In the genomic region with DNA sequence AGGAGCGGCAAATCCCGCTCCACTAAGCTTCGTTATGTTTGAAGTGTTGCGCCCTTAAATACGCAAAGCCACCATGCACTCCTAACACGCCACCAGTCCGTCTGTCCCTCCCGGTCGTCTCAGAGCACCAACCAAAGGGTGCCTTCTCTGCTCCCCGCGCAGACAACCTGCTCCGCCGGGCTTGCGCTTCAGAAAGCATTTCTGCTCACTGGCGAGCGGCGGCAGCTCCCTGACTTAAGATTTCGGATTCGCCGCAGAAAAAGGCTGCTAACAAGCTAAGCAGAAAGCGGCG, we compare ENCODE assay signal across 8 mouse cellular contexts. TPM values are rescaled to one million over a fixed set of nuclear protein-coding genes. Genes with fewer than 3 reads are reported as not detected.
DNase-seq lines count a peak whose midpoint lies in the region; ATAC-seq and TF ChIP-seq lines count a peak whose summit lies in the region.

No protein-coding gene starts in this region.

- H3K9me3 ChIP-seq in embryonic facial prominence, embryonic 10.5 days = no peaks in the 10 kb centered on the region
- H3K9me3 ChIP-seq in hindbrain, embryonic 16.5 days (ENCODE audit: control insufficient read depth, low read length) = no peaks in the 10 kb centered on the region
- H3K9me3 ChIP-seq in neural tube, embryonic 12.5 days = no peaks in the 10 kb centered on the region

- H3K79me2 ChIP-seq in liver, adult 2 months (ENCODE audit: control insufficient read depth, insufficient read depth, low read length) = peaks cover 8% of the 10 kb centered on the region; the same call in 1 of the 2 replicates

- DNase-seq in liver, adult 2 months (ENCODE audit: extremely low read depth, low read depth, low spot score) = peak; percentile 41
- no peak for DNase-seq in liver
- DNase-seq in embryonic facial prominence, embryonic 10.5 days (ENCODE audit: low spot score) = no peak
- DNase-seq in urinary bladder, postnatal 25 days (ENCODE audit: low spot score) = no peak
- DNase-seq in adrenal gland, adult 8-10 months = no peak
- DNase-seq in cerebellum, postnatal 36 days = no peak

- H3K4me1 ChIP-seq in liver, adult 2 months (ENCODE audit: control insufficient read depth, insufficient read depth, low read length) = peaks cover 9% of the 10 kb centered on the region
- H3K4me1 ChIP-seq in embryonic facial prominence, embryonic 10.5 days = peaks cover 20% of the 10 kb centered on the region
- peaks cover 16% of the 10 kb centered on the region for H3K4me1 ChIP-seq in hindbrain, embryonic 16.5 days (ENCODE audit: control insufficient read depth, insufficient read depth, low read depth, low read length)
- peaks cover 20% of the 10 kb centered on the region for H3K4me1 ChIP-seq in neural tube, embryonic 12.5 days

- TF ChIP-seq POLR2A in liver, adult 2 months (IDR thresholded peaks at IDR 0.05; ENCODE audit: extremely low read depth, insufficient read depth, low read length) = no peak

- ATAC-seq in hindbrain, embryonic 16.5 days = no peak
- ATAC-seq in neural tube, embryonic 12.5 days (ENCODE audit: low FRiP score, low read depth) = no peak

- peaks cover 23% of the 10 kb centered on the region for H3K36me3 ChIP-seq in liver, adult 2 months (ENCODE audit: control insufficient read depth, insufficient read depth, low read length)
- peaks cover 48% of the 10 kb centered on the region for H3K36me3 ChIP-seq in embryonic facial prominence, embryonic 10.5 days (replicated peaks)
- H3K36me3 ChIP-seq in hindbrain, embryonic 16.5 days (ENCODE audit: control insufficient read depth, insufficient read depth, low read length) = peaks cover 16% of the 10 kb centered on the region
- H3K36me3 ChIP-seq in neural tube, embryonic 12.5 days = peaks cover 39% of the 10 kb centered on the region

- H3K4me3 ChIP-seq in liver, adult 2 months (ENCODE audit: insufficient read depth, low read depth, low read length) = peak overlapping the region; percentile 81
- peak overlapping the region; percentile 86 for H3K4me3 ChIP-seq in embryonic facial prominence, embryonic 10.5 days
- H3K4me3 ChIP-seq in hindbrain, embryonic 16.5 days (ENCODE audit: low read length) = peak overlapping the region; percentile 85
- H3K4me3 ChIP-seq in neural tube, embryonic 12.5 days = peak overlapping the region; percentile 97

- H3K4me2 ChIP-seq in hindbrain, embryonic 16.5 days (ENCODE audit: low read length) = peak overlapping the region; percentile 75
- H3K4me2 ChIP-seq in neural tube, embryonic 12.5 days (replicated peaks) = peak overlapping the region; percentile 89

- no peaks in the 10 kb centered on the region for H3K27me3 ChIP-seq in liver, adult 2 months (ENCODE audit: control insufficient read depth, insufficient read depth, low read length)
- H3K27me3 ChIP-seq in embryonic facial prominence, embryonic 10.5 days (replicated peaks; ENCODE audit: low read depth, poor library complexity, severe bottlenecking) = no peaks in the 10 kb centered on the region
- no peaks in the 10 kb centered on the region for H3K27me3 ChIP-seq in hindbrain, embryonic 16.5 days (replicated peaks; ENCODE audit: control insufficient read depth, insufficient read depth, low read length)
- no peaks in the 10 kb centered on the region for H3K27me3 ChIP-seq in neural tube, embryonic 12.5 days (replicated peaks)

- peak overlapping the region; percentile 95 for H3K9ac ChIP-seq in liver, adult 2 months (ENCODE audit: low read depth, low read length)
- H3K9ac ChIP-seq in hindbrain, embryonic 16.5 days (ENCODE audit: low read depth, low read length) = peak overlapping the region; percentile 89
- H3K9ac ChIP-seq in neural tube, embryonic 12.5 days = peak overlapping the region; percentile 98

- WGBS in liver, adult 2 months = under 1% methylated on average over 22 of the region's 22 CpGs
- under 1% methylated on average over 22 of the region's 22 CpGs for WGBS in embryonic facial prominence, embryonic 10.5 days
- WGBS in hindbrain, embryonic 16.5 days = 0% methylated on average over 22 of the region's 22 CpGs
- under 1% methylated on average over 22 of the region's 22 CpGs for WGBS in neural tube, embryonic 12.5 days

- TF ChIP-seq CTCF in liver, adult 2 months (IDR thresholded peaks at IDR 0.05; ENCODE audit: low read depth, low read length) = no peak

- peak overlapping the region; percentile 65 for H3K27ac ChIP-seq in liver, adult 2 months (replicated peaks; ENCODE audit: insufficient read depth, low read depth, low read length)
- H3K27ac ChIP-seq in embryonic facial prominence, embryonic 10.5 days (replicated peaks) = peak overlapping the region; percentile 100
- H3K27ac ChIP-seq in hindbrain, embryonic 16.5 days (ENCODE audit: low read depth, low read length) = peak overlapping the region; percentile 96
- H3K27ac ChIP-seq in neural tube, embryonic 12.5 days = peak overlapping the region; percentile 96

RNA-seq across cellular contexts. Expression of a gene that starts 0.4 kb away (rescaled TPM):
- total RNA-seq in liver, adult 2 months (2014; rRNA removed) = 1,017 and 1,033 TPM in 2 replicates
- 177 and 193 TPM in 2 replicates for polyA plus RNA-seq in liver, adult 2 months (2012; rRNA removed)
- 1,826 and 1,867 TPM in 2 replicates for polyA plus RNA-seq in embryonic facial prominence, embryonic 10.5 days (2016; fragmentation: Nextera tagmentation; extraction: Ambion mirVana)
- polyA plus RNA-seq in hindbrain, embryonic 16.5 days (2015; fragmentation: Nextera tagmentation; extraction: Ambion mirVana) = 854 and 884 TPM in 2 replicates
- 1,453 and 1,478 TPM in 2 replicates for polyA plus RNA-seq in neural tube, embryonic 12.5 days (2016; fragmentation: Nextera tagmentation; extraction: Ambion mirVana)
- total RNA-seq in adrenal gland, adult 8-10 months (2022) = 1,000 to 10,000 TPM in 3 of 4 experiments, 100 to 1,000 TPM in 1; 999 to 1,169 (median 1,094) TPM

RNA-seq across cellular contexts. Expression of a gene that starts 30.1 kb away (rescaled TPM):
- 0.07 and 0.09 TPM in 2 replicates for total RNA-seq in liver, adult 2 months (2014; rRNA removed)
- polyA plus RNA-seq in liver, adult 2 months (2012; rRNA removed) = 0.05 and 0.11 TPM in 2 replicates
- polyA plus RNA-seq in embryonic facial prominence, embryonic 10.5 days (2016; fragmentation: Nextera tagmentation; extraction: Ambion mirVana) = 1.1 and 1.2 TPM in 2 replicates
- polyA plus RNA-seq in hindbrain, embryonic 16.5 days (2015; fragmentation: Nextera tagmentation; extraction: Ambion mirVana) = 2.2 and 3.1 TPM in 2 replicates
- 1.6 and 2.1 TPM in 2 replicates for polyA plus RNA-seq in neural tube, embryonic 12.5 days (2016; fragmentation: Nextera tagmentation; extraction: Ambion mirVana)
- 1 to 10 TPM in 3 of 4 experiments, under 1 TPM in 1; 0.84 to 2.0 (median 1.1) TPM for total RNA-seq in adrenal gland, adult 8-10 months (2022)

RNA-seq across cellular contexts. Expression of a gene that starts 33.8 kb away (rescaled TPM):
- 0.18 and 0.40 TPM in 2 replicates for total RNA-seq in liver, adult 2 months (2014; rRNA removed)
- polyA plus RNA-seq in liver, adult 2 months (2012; rRNA removed) = 0.25 and 0.57 TPM in 2 replicates
- polyA plus RNA-seq in embryonic facial prominence, embryonic 10.5 days (2016; fragmentation: Nextera tagmentation; extraction: Ambion mirVana) = 68.9 and 71.8 TPM in 2 replicates
- polyA plus RNA-seq in hindbrain, embryonic 16.5 days (2015; fragmentation: Nextera tagmentation; extraction: Ambion mirVana) = 10.0 and 13.9 TPM in 2 replicates
- polyA plus RNA-seq in neural tube, embryonic 12.5 days (2016; fragmentation: Nextera tagmentation; extraction: Ambion mirVana) = 29.5 and 31.7 TPM in 2 replicates
- 10 to 100 TPM; 16.1 to 22.6 (median 18.0) TPM for total RNA-seq in adrenal gland, adult 8-10 months (2022)

RNA-seq across cellular contexts. Expression of a gene that starts 45.0 kb away (rescaled TPM):
- 1.1 and 1.8 TPM in 2 replicates for total RNA-seq in liver, adult 2 months (2014; rRNA removed)
- polyA plus RNA-seq in liver, adult 2 months (2012; rRNA removed) = 0.21 and 0.31 TPM in 2 replicates
- polyA plus RNA-seq in embryonic facial prominence, embryonic 10.5 days (2016; fragmentation: Nextera tagmentation; extraction: Ambion mirVana) = 33.2 and 34.2 TPM in 2 replicates
- polyA plus RNA-seq in hindbrain, embryonic 16.5 days (2015; fragmentation: Nextera tagmentation; extraction: Ambion mirVana) = 11.1 and 11.4 TPM in 2 replicates
- polyA plus RNA-seq in neural tube, embryonic 12.5 days (2016; fragmentation: Nextera tagmentation; extraction: Ambion mirVana) = 18.2 and 19.1 TPM in 2 replicates
- total RNA-seq in adrenal gland, adult 8-10 months (2022) = 1 to 10 TPM; 3.3 to 5.5 (median 3.9) TPM

RNA-seq across cellular contexts. Expression of a gene that starts 45.1 kb away (rescaled TPM):
- 3.0 and 3.6 TPM in 2 replicates for total RNA-seq in liver, adult 2 months (2014; rRNA removed)
- 2.0 TPM in 2 replicates for polyA plus RNA-seq in liver, adult 2 months (2012; rRNA removed)
- polyA plus RNA-seq in embryonic facial prominence, embryonic 10.5 days (2016; fragmentation: Nextera tagmentation; extraction: Ambion mirVana) = 30.7 and 31.4 TPM in 2 replicates
- polyA plus RNA-seq in hindbrain, embryonic 16.5 days (2015; fragmentation: Nextera tagmentation; extraction: Ambion mirVana) = 31.4 and 33.0 TPM in 2 replicates
- 24.6 and 28.7 TPM in 2 replicates for polyA plus RNA-seq in neural tube, embryonic 12.5 days (2016; fragmentation: Nextera tagmentation; extraction: Ambion mirVana)
- 10 to 100 TPM; 17.2 to 29.9 (median 21.9) TPM for total RNA-seq in adrenal gland, adult 8-10 months (2022)
